Mouse (Mus musculus) ovary, postnatal 10 days (tissue): ENCODE results near the gene Peli2.

Experiments used
- DNase-seq: peaks from one replicate; pipeline ENCODE4 v3.0.0; 2022; ENCODE audit warnings: low spot score

Peli2 gene

GRCm38 (mm10) chr14:48224203-48224602 lies 103.6 kb downstream of the Peli2 start:
- DNase-seq, result no peak

GRCm38 (mm10) chr14:48224861-48225300 lies 104.3 kb downstream of the Peli2 start:
- no peak for DNase-seq

- no peak for DNase-seq
Measured at GRCm38 (mm10) chr14:48225810-48226446, 105.3 kb downstream of the Peli2 start.

- no peak for DNase-seq
Measured at GRCm38 (mm10) chr14:48226759-48227158, 106.1 kb downstream of the Peli2 start.

- DNase-seq, result no peak
Measured at GRCm38 (mm10) chr14:48234785-48235519, 114.3 kb downstream of the Peli2 start.

GRCm38 (mm10) chr14:48241335-48241734 lies 120.7 kb downstream of the Peli2 start:
- DNase-seq, result no peak

DNA sequence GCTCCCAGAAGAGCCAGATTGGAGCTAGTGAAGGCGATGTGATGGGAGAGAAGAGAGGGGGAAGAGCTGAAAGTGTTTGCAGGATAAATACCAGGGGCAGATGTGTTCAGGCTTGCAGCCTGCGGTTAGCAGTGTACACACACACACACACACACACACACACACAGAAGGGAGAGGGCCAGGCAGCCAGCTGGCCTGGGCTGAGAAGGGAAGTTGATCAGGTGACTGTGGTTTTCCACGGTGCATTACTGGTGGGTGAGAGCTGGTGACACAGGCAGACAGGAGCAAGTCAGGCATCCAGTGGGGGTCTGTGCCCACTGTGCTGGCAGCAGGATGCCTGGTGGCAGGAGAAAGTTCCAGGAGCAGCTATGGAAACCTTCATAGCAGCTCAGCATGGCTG lies 125.6 kb downstream of the Peli2 start:
- no peak for DNase-seq

GRCm38 (mm10) chr14:48246963-48247362 lies 126.3 kb downstream of the Peli2 start:
- DNase-seq, result no peak

- DNase-seq, result no peak
Measured at GRCm38 (mm10) chr14:48249459-48249858, 128.8 kb downstream of the Peli2 start.

- DNase-seq, result no peak
Measured at GRCm38 (mm10) chr14:48249909-48250308, 129.3 kb downstream of the Peli2 start.

- DNase-seq, result no peak
Measured at GRCm38 (mm10) chr14:48251381-48251979, 130.9 kb downstream of the Peli2 start.

- DNase-seq, result no peak
Measured at GRCm38 (mm10) chr14:48253183-48253582, 132.6 kb downstream of the Peli2 start.

GRCm38 (mm10) chr14:48254696-48255095 lies 134.1 kb downstream of the Peli2 start:
- DNase-seq, result no peak

DNA sequence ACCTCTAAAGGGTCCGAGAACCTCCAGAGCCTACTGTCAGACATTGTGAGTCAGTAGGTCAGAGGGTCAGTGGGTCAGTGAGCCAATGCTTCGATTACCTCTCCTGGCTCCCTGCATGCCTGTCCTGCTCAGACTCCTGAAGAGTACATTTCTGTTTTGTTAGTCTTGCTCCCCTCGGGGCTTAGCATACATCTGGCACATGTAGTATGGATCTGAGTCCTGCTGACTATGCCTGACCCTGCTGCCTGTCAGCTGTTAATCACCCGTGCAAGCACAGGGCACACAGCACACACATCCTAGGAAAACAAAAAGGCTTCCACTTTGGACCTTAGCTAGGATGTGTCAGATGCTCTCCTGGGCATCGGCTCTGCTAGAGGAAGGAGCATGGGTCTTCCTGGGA lies 134.7 kb downstream of the Peli2 start:
- DNase-seq, result no peak

DNA sequence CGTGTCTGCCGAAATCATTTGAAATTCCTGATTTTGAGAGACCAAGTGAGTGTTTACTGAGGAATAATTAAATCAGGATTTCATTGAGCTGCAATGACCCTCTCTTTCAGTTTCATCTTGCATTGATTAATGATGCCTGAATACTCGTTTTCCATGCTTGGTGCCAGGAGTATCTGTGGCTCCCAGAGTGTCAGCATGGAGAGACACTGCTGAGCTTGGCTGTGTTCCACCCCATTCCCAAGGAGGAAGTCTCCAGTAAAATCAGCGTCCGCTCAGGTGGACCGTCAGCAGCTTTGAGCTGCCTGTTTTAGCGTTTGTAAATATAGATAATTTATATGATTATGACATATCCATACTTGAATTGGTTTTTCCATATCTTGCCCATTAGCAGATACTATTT lies 137.1 kb downstream of the Peli2 start:
- no peak for DNase-seq

DNA sequence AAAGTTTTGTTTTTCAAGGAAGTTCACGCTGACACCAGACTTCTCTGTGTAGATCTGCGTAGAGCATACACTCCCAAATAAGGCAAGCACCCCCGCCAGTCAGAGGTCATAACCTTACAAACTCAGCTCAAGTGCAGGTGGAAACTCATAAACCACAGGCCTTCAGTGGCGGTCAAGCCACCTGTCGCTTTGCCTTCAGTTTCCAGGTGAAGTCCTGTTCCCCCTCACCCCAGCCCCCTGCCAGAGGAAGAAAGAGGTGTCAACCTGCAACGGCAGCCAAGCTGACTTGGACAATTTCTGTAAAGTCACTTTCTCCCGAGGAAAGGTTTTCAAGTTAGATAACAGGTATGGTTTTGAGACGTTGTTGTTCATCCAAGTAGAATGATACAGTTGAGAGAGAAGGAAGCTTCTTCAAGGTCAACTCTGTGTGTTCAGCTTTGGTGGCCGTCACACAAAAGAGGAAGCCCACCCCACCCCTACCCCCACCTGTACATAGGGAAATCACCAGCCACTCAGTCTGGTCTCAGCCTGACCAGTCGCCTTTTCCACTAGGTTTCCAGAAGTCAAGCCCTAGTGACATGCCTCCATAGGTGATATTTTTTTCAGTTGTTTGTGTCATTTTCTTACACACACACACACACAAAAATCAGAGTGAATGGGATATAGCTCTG lies 138.2 kb downstream of the Peli2 start:
- no peak for DNase-seq

DNA sequence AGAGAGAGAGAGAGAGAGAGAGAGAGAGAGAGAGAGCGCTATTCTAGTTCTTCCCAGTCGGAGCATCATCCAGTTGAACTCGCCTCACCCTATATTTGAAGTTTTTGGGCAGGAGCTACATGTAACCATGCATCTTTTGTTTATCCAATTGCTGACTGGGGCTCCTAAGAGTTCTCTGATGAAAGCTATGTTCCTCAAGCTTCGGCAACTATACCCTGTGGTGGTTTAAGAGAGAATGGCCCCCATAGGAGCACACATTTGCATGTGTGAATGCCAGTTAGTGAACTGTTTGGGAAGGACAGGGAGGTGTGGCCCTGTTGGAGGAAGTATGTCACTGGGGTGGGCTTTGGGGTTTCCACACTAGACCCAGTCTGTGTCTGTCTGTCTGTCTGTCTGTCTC lies 142.5 kb downstream of the Peli2 start:
- DNase-seq, result no peak

- no peak for DNase-seq
Measured at GRCm38 (mm10) chr14:48266710-48267109, 146.1 kb downstream of the Peli2 start.

DNA sequence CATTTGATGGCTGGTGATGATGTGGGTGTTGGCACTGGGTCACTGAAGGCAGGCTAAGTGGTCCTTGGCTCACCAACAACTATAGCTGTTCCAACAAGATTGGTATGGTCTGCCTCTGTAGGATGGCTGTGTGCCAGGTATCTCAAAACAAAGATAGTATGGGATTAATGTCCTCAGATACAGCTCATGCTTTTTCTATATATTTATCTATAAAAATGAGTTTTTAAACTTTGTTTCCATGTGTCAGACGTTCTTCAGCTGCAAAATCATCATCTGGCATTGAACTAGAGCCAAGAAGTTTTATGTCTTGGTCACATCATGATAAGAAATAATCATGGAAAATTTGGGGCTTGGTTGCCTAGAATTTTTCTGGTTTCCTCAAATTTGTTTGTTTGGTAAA lies 157.7 kb downstream of the Peli2 start:
- DNase-seq, result no peak

DNA sequence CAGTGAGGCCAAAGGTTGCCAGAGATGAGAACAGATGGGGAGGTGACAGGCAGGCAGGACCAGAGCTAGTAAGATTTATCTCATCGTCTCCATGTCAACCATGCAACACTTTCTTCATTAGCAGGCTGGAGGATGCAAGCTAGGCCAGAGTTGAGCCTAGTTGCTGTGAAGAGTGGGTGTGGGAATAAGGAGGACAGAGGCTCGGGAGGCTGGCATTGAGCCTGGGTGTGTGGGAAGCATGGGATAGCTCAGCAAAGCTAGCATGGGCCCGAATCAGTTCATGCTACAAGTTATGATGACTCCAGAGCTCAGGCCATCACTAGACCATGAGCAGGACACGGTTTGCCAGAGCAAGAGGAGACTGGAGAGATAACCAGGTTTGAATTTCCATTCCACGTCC lies 166.3 kb downstream of the Peli2 start:
- DNase-seq, result no peak

DNA sequence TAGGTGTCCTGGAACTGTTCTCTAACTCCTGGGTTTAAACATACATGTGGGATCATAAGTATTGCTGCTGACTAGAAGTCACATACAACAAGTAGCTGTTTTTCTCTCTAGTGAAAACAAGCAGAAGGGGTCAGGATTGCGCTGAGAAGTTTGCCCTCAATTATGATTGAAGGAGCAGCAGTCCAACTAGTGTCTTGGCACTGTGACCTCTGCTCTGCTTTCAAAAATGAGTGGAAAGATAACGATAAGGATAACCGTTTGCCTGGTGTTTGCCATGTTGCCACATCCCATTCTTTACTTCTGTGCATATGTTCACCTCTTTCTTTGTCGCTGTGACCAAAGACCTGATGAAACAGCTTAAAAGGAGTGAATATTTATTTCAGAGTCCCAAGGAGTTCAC lies 167.0 kb downstream of the Peli2 start:
- DNase-seq, result no peak

- no peak for DNase-seq
Measured at GRCm38 (mm10) chr14:48288600-48288999, 168.0 kb downstream of the Peli2 start.
